Mouse (Mus musculus) brain, embryonic 14.5 days (tissue): ENCODE measurements at regions not wholly inside any gene's neighbourhood (a gene's known extent, or its start where the extent isn't known, plus 50 kb on each side); places are given as distances from the start of the nearest gene placed in this dataset.

Experiments
- DNase-seq: peaks from one replicate; pipeline ENCODE4 v3.0.0-alpha.2; 2011; ENCODE audit warnings: low read depth
- CTCF ChIP-seq: fragments of 200-500 bp; IDR thresholded peaks from 2 replicates; pipeline ENCODE4 v1.5.1; 2012; ENCODE audit warnings: inconsistent platforms, mild to moderate bottlenecking, moderate library complexity, borderline replicate concordance; ENCODE audit not compliant: insufficient read depth, insufficient read length; ENCODE audit errors: extremely low read depth
- POLR2A ChIP-seq: fragments of 200-500 bp; IDR thresholded peaks from 2 replicates; pipeline ENCODE4 v1.6.1; 2012; ENCODE audit warnings: mild to moderate bottlenecking, inconsistent platforms, borderline replicate concordance; ENCODE audit not compliant: poor library complexity, insufficient read depth, insufficient read length, severe bottlenecking; ENCODE audit errors: extremely low read depth

- TF ChIP-seq POLR2A: no peak
- TF ChIP-seq CTCF: no peak
- DNase-seq: peak; percentile 58
These were observed 197.7 kb upstream of the Cxcr4 start for GRCm38 (mm10) chr1:128789567-128790335.

- no peak for TF ChIP-seq CTCF
- no peak for TF ChIP-seq POLR2A
- no peak for DNase-seq
These were observed 196.1 kb upstream of the Cxcr4 start for GRCm38 (mm10) chr1:128788227-128788626.

- peak; percentile 26 for DNase-seq
- TF ChIP-seq CTCF (no peak), POLR2A (no peak)
These were observed 195.0 kb upstream of the Cxcr4 start for GRCm38 (mm10) chr1:128786941-128787569.

GRCm38 (mm10) chr1:128782286-128782685 is 190.2 kb upstream of the Cxcr4 start:
- no peak for DNase-seq
- no peak for TF ChIP-seq CTCF
- no peak for TF ChIP-seq POLR2A

- no peak for DNase-seq
- TF ChIP-seq CTCF (no peak), POLR2A (no peak)
These were observed 189.8 kb upstream of the Cxcr4 start for GRCm38 (mm10) chr1:128781871-128782270.

- DNase-seq: no peak
- TF ChIP-seq POLR2A (no peak), CTCF (no peak)
These were observed 189.2 kb upstream of the Cxcr4 start for GRCm38 (mm10) chr1:128781311-128781710.

- TF ChIP-seq CTCF: no peak
- DNase-seq: no peak
These were observed 187.6 kb upstream of the Cxcr4 start for GRCm38 (mm10) chr1:128779586-128780158.

- DNase-seq: no peak
- TF ChIP-seq CTCF: no peak
These were observed 180.3 kb upstream of the Cxcr4 start for GRCm38 (mm10) chr1:128772440-128772839.

GRCm38 (mm10) chr1:128770786-128771185 is 178.7 kb upstream of the Cxcr4 start:
- DNase-seq: no peak
- no peak for TF ChIP-seq POLR2A
- no peak for TF ChIP-seq CTCF

GRCm38 (mm10) chr1:128767991-128768390 is 175.9 kb upstream of the Cxcr4 start:
- no peak for TF ChIP-seq CTCF
- no peak for TF ChIP-seq POLR2A

GRCm38 (mm10) chr1:128767415-128767814 is 175.3 kb upstream of the Cxcr4 start:
- no peak for DNase-seq
- no peak for TF ChIP-seq POLR2A
- TF ChIP-seq CTCF: no peak

More at GRCm38 (mm10) chr1:128767991-128768390, 175.9 kb upstream of the Cxcr4 start:
- no peak for DNase-seq

GRCm38 (mm10) chr1:128766894-128767268 is 174.8 kb upstream of the Cxcr4 start:
- TF ChIP-seq POLR2A: no peak
- DNase-seq: no peak
